Mouse (Mus musculus) heart, postnatal 0 days (tissue): ENCODE results near the gene Gm28043.

Source experiments
- CTCF ChIP-seq: IDR thresholded peaks from 2 replicates; pipeline ENCODE4 v1.5.1; 2016; ENCODE audit warnings: antibody characterized with exemption, control low read depth, low read depth
- EP300 ChIP-seq: IDR thresholded peaks from 2 replicates; pipeline ENCODE4 v1.6.1; 2016; ENCODE audit warnings: antibody characterized with exemption, low read depth

GRCm38 (mm10) chr17:29678526-29678925 lies 63.9 kb downstream of the Gm28043 start:
- TF ChIP-seq EP300 (no peak), CTCF (no peak)
